Mouse (Mus musculus) left cerebral cortex, postnatal 4 days (tissue): ENCODE results near the gene Gys1. TPM values are rescaled to one million over a fixed set of nuclear protein-coding genes. Genes with fewer than 3 reads are reported as not detected.

Experiments
- DNase-seq: peaks from one replicate; pipeline ENCODE4 v3.0.0-alpha.2; 2022
- intact Hi-C: fragments of 180-260 bp; cut with DNase I; formaldehyde crosslinking; loops from one replicate; pipeline ENCODE4 v1.15.1; 2025
- total RNA-seq, 2 experiments: library from RNA; stranded (reverse); gene quantifications; 2 replicates each; pipeline ENCODE4 v1.2.3; 2021

The Gys1 gene
- total RNA-seq, 2 experiments from 2014 or later: 17.8 to 18.7 TPM

DNA sequence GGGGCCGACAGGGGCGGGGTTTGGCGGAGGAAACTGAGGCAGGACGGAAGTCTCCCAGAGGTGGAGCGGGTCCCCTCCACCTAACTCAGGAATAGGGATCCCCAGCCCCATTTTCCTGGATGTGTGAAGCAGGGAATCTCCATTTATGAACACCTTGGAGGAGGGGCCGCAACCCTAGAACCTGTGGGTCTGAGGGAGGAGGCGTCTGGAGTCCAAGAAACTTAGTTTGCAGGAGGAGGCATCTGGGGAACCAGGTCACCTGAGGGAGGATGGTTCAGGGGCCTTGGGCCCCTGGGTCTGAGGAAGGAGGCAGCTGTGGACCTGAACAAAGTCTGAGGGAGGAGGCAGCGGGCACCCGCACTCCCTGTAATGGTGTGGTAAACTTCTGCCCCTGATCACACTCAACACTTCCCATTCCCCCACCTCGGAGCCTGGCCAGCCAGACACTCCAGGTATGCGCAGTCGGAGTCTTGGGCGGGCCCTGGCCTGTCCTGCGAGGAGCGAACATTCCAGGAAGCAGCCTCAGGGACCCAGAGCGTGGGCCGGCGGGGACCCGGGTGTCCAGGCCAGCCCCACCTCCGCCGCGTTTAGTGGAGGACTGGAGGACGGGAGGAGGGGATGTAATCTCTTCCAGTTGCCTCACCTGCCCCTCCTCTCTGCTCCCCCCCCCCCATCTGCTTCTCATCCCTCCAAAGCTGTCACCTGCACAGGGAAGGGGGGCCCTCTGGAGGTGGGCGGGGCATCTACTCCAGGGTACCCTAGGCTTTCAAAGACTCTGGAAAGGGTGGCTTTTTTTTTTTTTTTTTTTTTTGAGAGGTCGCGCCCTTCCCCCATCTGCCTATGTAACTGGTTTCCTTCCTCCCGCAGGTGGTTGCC is 20.5 kb upstream of the Gys1 start:
- DNase-seq: no peak
- intact Hi-C loops: no loop called here

DNA sequence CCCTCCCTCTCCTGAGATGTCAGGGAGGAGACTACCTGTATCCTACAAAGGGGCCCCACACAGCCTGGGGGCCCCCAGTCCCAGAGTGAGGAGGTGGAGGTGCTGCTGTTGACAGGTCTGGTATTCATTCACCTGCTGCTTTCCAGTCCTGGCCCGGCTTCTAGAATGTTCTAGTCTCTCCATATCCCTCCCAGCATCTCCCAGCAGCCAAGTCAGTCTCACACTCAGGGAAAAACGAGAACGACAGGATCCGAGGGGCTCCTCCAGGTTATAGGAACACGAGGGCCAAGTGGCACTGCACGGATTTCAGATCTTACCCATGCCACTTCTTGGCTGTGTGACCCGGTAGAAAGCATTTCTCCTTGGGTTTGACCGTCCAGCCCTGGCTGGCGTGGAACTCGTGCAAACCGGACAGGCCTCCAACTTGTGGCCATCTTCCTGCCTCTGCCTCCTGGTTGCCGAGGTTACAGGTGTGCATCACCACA is 19.9 kb upstream of the Gys1 start:
- no peak for DNase-seq
- intact Hi-C loops: no loop called here

DNA sequence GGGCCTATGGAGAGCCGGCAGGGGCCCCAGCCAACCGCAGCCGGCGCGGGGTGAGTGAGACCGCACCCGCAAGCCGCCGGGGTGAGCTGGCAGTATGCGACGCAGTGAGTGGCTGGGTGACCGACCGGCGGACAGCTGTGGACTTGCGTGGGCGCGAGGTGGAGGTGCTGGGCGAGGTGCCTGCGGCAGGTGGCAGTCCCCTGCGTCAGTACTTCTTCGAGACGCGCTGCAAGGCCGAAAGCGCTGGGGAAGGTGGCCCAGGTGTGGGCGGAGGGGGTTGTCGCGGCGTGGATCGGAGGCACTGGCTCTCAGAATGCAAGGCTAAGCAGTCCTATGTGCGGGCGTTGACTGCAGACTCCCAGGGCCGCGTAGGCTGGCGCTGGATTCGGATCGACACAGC is 19.0 kb upstream of the Gys1 start:
- no peak for DNase-seq
- intact Hi-C loops: no loop called here

DNA sequence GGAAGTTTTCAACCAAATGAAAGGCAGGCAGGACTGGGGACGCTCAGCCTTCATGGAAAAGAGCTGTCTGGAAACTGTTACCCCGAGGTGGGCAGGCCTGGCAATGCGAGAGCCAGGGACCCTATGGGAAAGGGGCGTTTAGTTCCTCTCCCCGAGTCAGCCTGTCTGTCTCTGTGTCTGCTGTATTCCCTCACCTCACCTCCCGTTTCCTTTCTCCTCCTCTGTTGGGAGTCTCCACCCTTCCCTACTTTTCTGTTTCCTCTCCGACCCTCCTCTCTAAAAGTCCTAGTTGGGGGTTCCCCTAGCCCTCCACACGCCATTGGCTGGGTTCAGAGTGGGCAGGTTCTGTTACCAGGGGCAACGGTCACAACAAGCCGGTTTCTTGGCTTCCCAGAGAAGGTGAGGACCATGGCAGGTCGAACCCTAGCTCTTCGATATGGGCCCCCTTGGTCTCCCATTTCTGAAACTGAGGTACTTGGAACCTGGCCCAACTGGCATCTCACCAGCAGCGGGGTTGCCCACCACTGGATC is 16.6 kb upstream of the Gys1 start:
- intact Hi-C loops: no loop called here
- DNase-seq: no peak

DNA sequence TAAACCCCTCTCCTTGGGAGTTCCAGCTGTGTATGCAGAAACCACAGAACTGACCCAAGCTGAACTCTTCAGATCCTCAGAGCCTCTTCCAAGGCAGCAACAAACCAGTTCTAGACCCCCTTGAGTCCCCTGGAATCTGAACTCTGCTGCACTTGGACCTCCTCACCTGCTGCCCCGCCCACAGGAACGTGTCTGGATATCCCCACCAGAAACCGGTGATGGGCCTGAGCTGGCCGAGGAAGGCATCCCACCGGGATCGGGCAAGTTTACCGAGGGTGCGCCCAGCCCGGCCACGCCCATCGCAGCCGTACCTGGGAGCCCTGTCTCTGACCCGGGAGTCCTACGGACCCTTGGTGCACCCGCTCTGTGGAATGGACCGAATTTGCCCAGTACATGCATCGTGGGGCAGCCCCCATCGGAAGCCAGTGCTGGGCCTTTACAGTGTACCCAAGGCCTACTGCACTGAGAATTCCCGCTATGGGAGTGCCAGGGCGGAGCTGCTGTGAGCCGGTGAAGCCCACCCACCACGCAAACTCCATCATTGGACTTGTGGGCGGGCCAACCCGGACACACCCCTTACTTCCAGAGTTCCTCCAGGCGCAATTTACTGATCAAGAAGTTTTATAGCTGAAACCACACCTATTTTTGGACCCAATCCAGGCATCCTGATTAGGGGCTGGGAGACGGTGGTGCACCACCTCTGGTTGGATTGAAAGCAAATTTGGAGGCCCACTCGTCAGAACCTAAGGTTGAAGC is 14.6 kb upstream of the Gys1 start:
- DNase-seq: no peak
- intact Hi-C loops: no loop called here

DNA sequence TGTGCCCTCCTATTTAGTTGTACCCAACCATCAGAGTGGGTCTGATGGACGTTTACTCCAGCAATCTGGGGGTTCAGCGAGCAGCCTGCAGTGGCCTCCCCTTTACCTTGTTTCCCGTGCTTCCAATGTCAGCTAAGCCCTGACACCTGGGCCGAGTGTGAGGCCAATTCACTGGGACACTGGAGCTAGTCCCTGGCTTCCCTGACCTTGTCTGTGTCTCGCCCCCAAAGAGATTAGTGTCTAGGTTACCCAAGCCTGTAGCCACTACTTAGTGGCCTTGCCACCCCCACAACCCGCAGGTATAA is 14.1 kb upstream of the Gys1 start, which contains the start of gene Lhb:
TSS of gene Lhb (plus strand) at position 206 of the 305 bp plus-strand sequence.
- intact Hi-C loops: no loop called here

DNA sequence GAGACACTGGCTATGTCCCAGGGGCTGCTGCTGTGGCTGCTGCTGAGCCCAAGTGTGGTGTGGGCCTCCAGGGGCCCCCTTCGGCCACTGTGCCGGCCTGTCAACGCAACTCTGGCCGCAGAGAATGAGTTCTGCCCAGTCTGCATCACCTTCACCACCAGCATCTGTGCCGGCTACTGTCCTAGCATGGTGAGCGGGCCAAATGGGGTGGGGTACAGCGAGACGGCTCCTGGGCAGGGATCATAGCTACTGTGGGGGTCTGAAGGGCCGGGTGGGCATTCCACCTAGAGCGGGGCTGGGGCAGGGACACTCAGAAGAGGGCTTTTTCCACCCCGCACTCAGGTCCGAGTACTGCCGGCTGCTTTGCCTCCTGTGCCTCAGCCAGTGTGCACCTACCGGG is 13.4 kb upstream of the Gys1 start:
- DNase-seq: no peak
- intact Hi-C loops: no loop called here

More for the DNA sequence above, 14.1 kb upstream of the Gys1 start, which contains the start of gene Lhb:
- no peak for DNase-seq

DNA sequence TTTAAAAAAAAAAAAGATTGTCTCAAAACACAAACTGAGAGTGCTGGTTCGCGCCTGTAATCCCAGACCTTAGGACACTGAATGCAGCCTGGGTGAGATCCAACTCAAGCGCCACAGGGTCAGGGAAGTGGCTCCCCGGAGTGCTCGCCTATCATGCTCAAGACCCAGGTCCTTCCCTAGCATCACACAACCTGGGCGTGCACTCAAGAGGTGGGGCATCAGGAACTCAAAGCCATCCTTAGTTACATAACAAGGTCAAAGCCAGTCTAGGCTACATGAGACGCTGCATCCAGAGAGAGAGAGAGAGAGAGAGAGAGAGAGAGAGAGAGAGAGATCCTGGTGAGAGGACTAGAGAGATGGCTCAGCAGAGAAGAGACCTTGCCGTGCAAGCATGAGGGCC is 8.1 kb upstream of the Gys1 start:
- intact Hi-C loops: no loop called here
- no peak for DNase-seq

DNA sequence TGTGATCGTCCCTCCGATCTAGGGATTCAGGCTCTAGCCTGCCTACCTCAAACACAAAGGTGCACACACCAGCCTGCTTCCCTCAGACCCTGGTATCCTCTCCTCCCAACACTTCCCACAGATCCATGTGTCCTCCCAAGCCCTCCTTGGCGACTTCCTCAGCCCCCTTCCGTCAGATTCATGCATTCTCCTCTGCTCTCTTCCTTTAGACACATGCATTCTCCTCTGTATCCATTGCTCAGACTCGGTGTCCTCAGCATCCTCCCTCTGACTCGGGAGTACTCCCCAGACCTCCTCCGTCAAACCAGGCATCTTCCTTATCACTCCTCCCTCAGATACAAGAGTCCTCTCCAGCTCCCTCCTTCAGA is 825 bp upstream of the Gys1 start:
- DNase-seq: no peak
- intact Hi-C loops: no loop called here

DNA sequence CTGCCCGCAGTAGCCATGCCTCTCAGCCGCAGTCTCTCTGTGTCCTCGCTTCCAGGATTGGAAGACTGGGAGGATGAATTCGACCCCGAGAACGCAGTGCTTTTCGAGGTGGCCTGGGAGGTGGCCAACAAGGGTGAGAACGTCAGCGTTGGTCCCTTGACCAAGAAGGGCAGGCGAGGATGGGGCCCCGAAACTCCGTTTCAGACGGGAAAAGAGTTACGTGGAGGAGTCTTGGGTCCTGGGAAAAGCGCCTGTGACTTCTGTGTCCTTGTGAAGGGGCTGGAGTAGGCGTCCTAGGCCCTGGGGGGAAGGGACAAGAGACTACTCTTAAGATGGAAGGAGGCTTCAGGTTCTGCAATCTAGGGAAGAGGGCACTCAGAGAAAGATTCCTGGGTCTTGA is 394 bp downstream of the Gys1 start:
- DNase-seq: no peak
- intact Hi-C loops: no loop called here

DNA sequence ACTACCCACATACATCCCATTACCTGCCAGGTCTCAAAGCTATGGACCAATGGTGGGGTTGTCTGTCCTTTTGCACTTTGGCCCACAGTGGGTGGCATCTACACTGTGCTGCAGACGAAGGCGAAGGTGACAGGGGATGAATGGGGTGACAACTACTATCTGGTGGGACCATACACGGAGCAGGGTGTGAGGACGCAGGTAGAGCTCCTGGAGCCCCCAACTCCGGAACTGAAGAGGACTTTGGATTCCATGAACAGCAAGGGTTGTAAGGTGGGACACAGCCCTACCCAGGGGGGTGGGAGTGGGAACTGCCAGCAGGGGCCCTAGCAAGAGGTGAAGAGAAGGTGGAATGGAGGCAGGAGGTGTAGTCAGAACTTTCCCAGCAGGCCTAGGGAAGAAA is 1.8 kb downstream of the Gys1 start:
- intact Hi-C loops: no loop called here
- DNase-seq: no peak

DNA sequence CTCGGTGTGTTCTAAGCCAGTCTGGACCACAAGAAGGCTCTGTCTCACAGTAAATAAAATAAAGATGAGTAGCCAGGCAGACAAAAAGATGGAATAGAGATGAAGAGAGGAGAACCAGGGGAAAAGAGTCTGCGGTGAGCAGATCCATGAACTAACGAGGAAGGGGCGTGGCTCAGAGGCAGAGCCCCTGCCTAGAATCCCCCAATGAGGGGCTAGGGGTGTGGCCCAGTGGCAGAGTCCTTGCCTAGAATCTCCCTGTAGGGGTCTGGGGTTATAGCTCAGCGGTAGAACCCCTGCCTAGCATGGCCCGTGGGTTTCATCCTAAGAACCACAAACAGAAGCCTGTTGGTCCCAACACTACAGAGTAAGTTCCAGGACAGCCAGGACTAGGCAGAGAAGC is 2.4 kb downstream of the Gys1 start:
- intact Hi-C loops: no loop called here
- DNase-seq: no peak

DNA sequence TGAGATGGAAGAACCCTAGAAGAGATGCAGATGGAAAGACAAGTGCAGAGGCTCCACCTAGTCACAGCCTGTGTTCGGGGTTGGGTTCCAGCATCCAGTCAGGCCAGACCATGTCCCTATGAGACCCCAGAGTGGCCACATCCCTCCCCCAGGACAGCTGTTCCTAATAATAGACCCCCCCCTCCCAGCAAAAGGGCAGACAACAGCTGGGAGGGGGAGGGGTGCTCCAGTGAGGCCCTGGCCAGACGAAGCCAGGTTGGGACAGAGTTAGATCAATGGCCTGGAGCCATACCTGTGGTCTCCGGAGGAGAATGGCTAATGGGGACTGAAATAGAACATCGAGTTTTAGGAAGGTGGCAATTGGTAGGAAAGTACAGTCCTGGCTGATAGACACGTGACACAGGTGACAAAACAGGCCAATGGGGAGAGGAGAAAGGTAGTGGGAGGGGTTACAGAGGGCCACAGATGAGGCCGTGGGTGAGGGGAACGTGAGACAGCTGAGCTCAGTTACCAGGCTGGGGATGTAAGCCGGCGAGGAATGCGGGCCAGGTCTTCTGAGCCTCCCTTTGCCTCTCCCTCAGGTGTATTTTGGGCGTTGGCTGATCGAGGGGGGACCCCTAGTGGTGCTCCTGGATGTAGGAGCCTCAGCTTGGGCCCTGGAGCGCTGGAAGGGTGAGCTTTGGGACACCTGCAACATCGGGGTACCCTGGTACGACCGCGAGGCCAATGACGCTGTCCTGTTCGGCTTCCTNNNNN is 3.1 kb downstream of the Gys1 start, which contains the start of gene Ruvbl2:
TSS of gene Ruvbl2 (minus strand) at position 576 of the 756 bp plus-strand sequence.
- intact Hi-C loops: no loop called here
- no peak for DNase-seq

DNA sequence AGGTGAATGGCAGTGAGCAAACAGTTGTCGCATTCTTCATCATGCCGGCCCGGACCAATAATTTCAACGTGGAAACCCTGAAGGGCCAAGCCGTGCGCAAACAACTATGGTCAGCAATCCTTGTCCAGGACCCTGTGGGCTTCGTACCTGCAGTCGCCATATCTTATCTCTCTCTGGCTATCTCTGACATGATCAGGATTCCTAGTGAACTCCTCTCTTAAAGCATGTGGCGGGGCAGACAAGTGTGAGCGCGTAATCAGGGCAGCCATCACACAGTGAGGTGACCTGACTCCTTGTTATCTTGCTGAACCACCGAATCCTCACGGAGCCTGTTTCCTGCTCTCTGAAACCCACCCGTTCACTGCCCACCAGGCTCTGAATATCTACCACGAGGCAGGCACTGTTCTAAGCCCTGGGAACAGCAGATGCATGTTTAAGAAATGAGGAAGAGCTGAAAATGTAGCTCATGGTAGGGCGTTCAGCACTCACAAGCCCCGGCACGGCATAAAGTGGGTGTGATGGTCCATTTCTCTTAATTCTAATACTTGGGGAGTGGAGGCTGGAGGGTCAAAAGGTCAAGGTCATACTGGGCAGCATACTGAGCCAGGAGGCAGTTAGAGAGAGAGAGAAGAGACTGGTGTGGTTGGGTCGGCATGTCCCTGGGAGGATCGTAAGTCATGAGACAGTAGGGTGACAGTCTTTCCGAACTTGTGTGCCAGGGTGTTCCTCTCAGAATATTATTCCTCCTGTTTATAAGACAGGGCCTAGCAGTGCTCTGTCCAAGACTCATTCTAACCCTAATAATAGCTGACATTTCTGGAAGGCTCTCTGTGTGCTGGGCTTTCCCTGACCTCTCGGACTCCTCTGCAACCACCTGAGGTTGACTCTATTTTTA is 9.1 kb downstream of the Gys1 start:
- DNase-seq: no peak
- intact Hi-C loops: no loop called here

DNA sequence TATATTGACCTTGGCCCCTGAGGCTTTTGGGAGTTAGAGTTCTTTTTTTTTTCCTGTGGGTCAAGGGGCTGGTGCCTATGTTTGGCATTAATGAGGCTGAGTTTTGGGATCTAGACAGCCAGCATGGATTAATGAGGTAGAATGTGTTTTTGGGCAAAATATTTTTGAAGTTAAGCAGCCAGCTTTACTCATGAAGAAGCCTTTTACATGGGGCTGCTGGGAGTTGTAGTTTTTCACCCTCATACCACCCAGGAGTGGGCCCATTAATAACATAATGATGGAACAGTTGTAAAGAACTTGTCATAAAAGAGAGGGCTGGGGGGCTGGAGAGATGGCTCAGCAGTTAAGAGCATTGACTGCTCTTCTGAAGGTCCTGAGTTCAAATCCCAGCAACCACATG is 11.9 kb downstream of the Gys1 start:
- intact Hi-C loops: no loop called here
- no peak for DNase-seq

DNA sequence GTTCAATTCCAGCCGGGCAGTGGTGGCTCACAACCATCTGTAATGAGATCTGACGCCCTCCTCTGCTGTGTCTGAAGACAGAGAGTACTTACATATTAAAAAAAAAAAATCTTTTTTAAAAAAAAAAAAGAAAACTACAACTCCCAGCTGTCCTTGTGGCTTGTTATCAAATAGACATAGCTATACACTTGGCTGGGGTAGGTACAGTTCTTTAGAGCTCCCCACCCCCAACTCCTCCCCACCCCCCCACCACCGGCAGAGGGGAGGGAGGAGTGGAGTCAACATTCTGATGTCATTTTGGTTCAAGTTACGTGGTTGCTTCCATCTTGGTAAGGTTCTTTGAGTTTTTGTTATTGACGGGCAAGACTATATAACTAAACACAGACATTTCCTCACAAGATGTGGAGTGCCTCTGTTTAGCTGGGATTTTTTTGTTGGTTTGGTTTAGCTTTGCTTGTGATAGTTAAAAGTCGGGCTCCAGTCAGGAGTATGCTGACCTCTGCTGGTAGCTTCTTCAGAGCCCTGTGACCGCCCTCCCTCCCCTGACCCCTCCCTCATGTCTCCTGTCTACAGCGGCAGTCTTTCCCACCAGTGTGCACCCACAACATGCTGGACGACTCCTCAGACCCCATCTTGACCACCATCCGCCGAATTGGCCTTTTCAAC is 12.8 kb downstream of the Gys1 start:
- peak; percentile 50 for DNase-seq
- intact Hi-C loops: no loop called here

DNA sequence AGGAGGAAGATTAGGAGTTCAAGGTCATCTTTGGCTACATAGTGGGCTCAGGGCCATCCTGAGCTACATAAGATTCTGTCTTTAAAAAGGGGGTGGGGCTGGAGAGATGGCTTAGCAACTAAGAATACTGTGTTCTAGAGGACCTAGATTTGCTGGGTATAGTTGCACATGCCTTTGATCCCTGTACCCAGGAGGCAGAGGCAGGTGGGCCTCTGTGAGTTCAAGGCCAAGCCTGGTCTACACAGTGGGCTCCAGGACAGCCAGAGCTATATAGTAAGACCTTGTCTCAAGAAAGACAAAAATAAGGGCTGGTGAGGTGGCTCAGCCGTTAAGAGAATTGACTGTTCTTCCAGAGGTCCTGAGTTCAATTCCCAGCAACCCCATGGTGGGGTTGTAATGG is 15.3 kb downstream of the Gys1 start:
- no peak for DNase-seq
- intact Hi-C loops: no loop called here

DNA sequence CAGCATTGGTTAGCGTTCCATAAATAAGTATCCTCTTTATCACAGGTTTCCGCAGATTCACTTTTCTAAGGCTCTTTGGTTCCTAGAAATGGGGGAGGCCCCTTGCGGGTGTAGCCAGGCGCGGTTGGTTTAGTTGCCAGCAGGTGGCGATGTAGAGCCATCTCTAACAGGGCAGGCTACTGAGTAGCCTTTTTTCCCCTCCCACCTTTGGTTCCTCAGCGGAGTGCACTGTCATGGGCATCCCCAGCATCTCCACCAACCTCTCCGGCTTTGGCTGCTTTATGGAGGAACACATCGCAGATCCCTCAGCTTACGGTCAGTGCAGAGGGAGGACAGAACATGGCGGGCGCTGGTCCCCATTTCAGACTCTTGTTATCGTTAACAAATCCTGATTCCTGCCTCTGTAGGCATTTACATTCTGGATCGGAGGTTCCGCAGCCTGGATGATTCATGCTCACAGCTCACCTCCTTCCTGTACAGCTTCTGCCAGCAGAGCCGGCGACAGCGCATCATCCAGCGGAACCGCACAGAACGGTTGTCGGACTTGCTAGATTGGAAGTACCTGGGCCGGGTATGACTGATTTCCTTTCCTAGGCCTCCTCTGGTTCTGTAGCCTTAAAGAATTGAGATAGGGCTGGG is 16.8 kb downstream of the Gys1 start:
- DNase-seq: peak; percentile 87
- intact Hi-C loops: no loop called here

DNA sequence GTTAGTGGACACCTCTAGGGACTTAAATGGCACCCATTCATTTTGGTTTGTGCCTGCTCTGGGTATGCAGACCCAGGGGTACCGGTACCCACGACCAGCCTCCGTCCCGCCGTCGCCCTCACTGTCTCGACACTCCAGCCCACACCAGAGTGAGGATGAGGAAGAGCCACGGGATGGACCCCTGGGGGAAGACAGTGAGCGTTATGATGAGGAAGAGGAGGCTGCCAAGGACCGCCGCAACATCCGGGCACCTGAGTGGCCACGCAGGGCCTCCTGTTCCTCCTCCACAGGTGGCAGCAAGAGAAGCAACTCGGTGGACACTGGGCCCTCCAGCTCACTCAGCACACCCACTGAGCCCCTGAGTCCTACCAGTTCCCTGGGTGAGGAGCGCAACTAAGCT is 20.3 kb downstream of the Gys1 start:
- DNase-seq: no peak
- intact Hi-C loops: no loop called here
